Mouse (Mus musculus): Measurements from ENCODE around the gene Cc2d1b. TPM values are rescaled to one million over a fixed set of nuclear protein-coding genes. Genes with fewer than 3 reads are reported as not detected.

The Cc2d1b gene
- polyA plus RNA-seq, 1 experiment from 2014 or later: 34.7 TPM

Other genes starting within 250 kb of the Cc2d1b start
- 4.0 and 5.6 TPM in 2 replicates for gene Shisal2a, start 236.6 kb upstream of the Cc2d1b start, polyA plus RNA-seq (2016; fragmentation: Nextera tagmentation; extraction: Ambion mirVana)
- 39.7 and 40.1 TPM in 2 replicates for gene Gpx7, start 213.0 kb upstream of the Cc2d1b start, polyA plus RNA-seq (2016; fragmentation: Nextera tagmentation; extraction: Ambion mirVana)
- 103 and 106 TPM in 2 replicates for gene Tut4, start 160.5 kb upstream of the Cc2d1b start, polyA plus RNA-seq (2016; fragmentation: Nextera tagmentation; extraction: Ambion mirVana)
- 117 and 122 TPM in 2 replicates for gene Prpf38a, start 40.6 kb upstream of the Cc2d1b start, polyA plus RNA-seq (2016; fragmentation: Nextera tagmentation; extraction: Ambion mirVana)
- gene Orc1, start 40.5 kb upstream of the Cc2d1b start, polyA plus RNA-seq (2016; fragmentation: Nextera tagmentation; extraction: Ambion mirVana): 25.0 and 25.8 TPM in 2 replicates
- gene 3110021N24Rik, start 99.7 kb downstream of the Cc2d1b start, polyA plus RNA-seq (2016; fragmentation: Nextera tagmentation; extraction: Ambion mirVana): 1.4 and 2.1 TPM in 2 replicates
- 4.2 and 4.6 TPM in 2 replicates for gene Zfyve9, start 160.9 kb downstream of the Cc2d1b start, polyA plus RNA-seq (2016; fragmentation: Nextera tagmentation; extraction: Ambion mirVana)
- 210 and 220 TPM in 2 replicates for gene Btf3l4, start 213.7 kb downstream of the Cc2d1b start, polyA plus RNA-seq (2016; fragmentation: Nextera tagmentation; extraction: Ambion mirVana)
- gene Txndc12, start 214.7 kb downstream of the Cc2d1b start, polyA plus RNA-seq (2016; fragmentation: Nextera tagmentation; extraction: Ambion mirVana): 92.3 and 92.8 TPM in 2 replicates
- 65.3 and 70.6 TPM in 2 replicates for gene Kti12, start 227.8 kb downstream of the Cc2d1b start, polyA plus RNA-seq (2016; fragmentation: Nextera tagmentation; extraction: Ambion mirVana)
- gene A730015C16Rik, start 228.7 kb downstream of the Cc2d1b start, polyA plus RNA-seq (2016; fragmentation: Nextera tagmentation; extraction: Ambion mirVana): 1.3 and 1.9 TPM in 2 replicates

Measured in embryonic facial prominence, embryonic 10.5 days (tissue).